Mouse (Mus musculus): ENCODE results near the gene Secisbp2l. TPM values are rescaled to one million over a fixed set of nuclear protein-coding genes. Genes with fewer than 3 reads are reported as not detected.

Secisbp2l gene
- polyA plus RNA-seq, 1 experiment from 2014 or later = 40.2 TPM

- ATAC-seq (ENCODE audit: low FRiP score, low TSS enrichment) (no peak), DNase-seq (no peak)
- H3K27ac ChIP-seq (replicated peaks; ENCODE audit: low read depth, low read length) = no peak overlapping the region
- H3K9ac ChIP-seq (replicated peaks; ENCODE audit: low read length) = no peak overlapping the region
- no peaks in the 10 kb centered on the region for H3K4me1 ChIP-seq (ENCODE audit: control insufficient read depth, insufficient read depth, low read length)
- WGBS = 94% methylated on average over 4 of the region's 4 CpGs
- H3K36me3 ChIP-seq (ENCODE audit: control insufficient read depth, insufficient read depth, low read length) = no peaks in the 10 kb centered on the region
- H3K4me3 ChIP-seq (replicated peaks; ENCODE audit: low read depth, low read length) = no peak overlapping the region
- H3K9me3 ChIP-seq (ENCODE audit: control insufficient read depth, low read length) = no peaks in the 10 kb centered on the region
- H3K27me3 ChIP-seq (ENCODE audit: control insufficient read depth, insufficient read depth, low read length) = no peaks in the 10 kb centered on the region
- H3K4me2 ChIP-seq (ENCODE audit: low read length) = no peak overlapping the region
Observed at GRCm38 (mm10) chr2:125790242-125790641, 7.6 kb upstream of the Secisbp2l start.

- H3K9ac ChIP-seq (replicated peaks; ENCODE audit: low read length) = no peak overlapping the region
- WGBS = 75% methylated on average over 5 of the region's 5 CpGs
- no peaks in the 10 kb centered on the region for H3K9me3 ChIP-seq (ENCODE audit: control insufficient read depth, low read length)
- H3K4me1 ChIP-seq (ENCODE audit: control insufficient read depth, insufficient read depth, low read length) = no peaks in the 10 kb centered on the region
- H3K27me3 ChIP-seq (ENCODE audit: control insufficient read depth, insufficient read depth, low read length) = no peaks in the 10 kb centered on the region
- DNase-seq = no peak
- ATAC-seq (ENCODE audit: low FRiP score, low TSS enrichment) = no peak
- no peaks in the 10 kb centered on the region for H3K36me3 ChIP-seq (ENCODE audit: control insufficient read depth, insufficient read depth, low read length)
- no peak overlapping the region for H3K27ac ChIP-seq (replicated peaks; ENCODE audit: low read depth, low read length)
- no peak overlapping the region for H3K4me3 ChIP-seq (replicated peaks; ENCODE audit: low read depth, low read length)
- H3K4me2 ChIP-seq (ENCODE audit: low read length) = no peak overlapping the region
Observed at GRCm38 (mm10) chr2:125789265-125789664, 6.6 kb upstream of the Secisbp2l start.

GRCm38 (mm10) chr2:125788785-125789184 is 6.1 kb upstream of the Secisbp2l start:
- Histone ChIP-seq H3K4me3 (replicated peaks; ENCODE audit: low read depth, low read length) (no peak overlapping the region), H3K4me2 (ENCODE audit: low read length) (no peak overlapping the region), H3K4me1 (ENCODE audit: control insufficient read depth, insufficient read depth, low read length) (no peaks in the 10 kb centered on the region), H3K27ac (replicated peaks; ENCODE audit: low read depth, low read length) (no peak overlapping the region), H3K27me3 (ENCODE audit: control insufficient read depth, insufficient read depth, low read length) (no peaks in the 10 kb centered on the region), H3K9ac (replicated peaks; ENCODE audit: low read length) (no peak overlapping the region), H3K9me3 (ENCODE audit: control insufficient read depth, low read length) (no peaks in the 10 kb centered on the region), H3K36me3 (ENCODE audit: control insufficient read depth, insufficient read depth, low read length) (no peaks in the 10 kb centered on the region)
- no peak for ATAC-seq (ENCODE audit: low FRiP score, low TSS enrichment)
- WGBS = 87% methylated on average over 3 of the region's 3 CpGs
- no peak for DNase-seq

GRCm38 (mm10) chr2:125788351-125788750 is 5.7 kb upstream of the Secisbp2l start:
- Histone ChIP-seq H3K4me3 (replicated peaks; ENCODE audit: low read depth, low read length) (no peak overlapping the region), H3K27me3 (ENCODE audit: control insufficient read depth, insufficient read depth, low read length) (no peaks in the 10 kb centered on the region), H3K9me3 (ENCODE audit: control insufficient read depth, low read length) (no peaks in the 10 kb centered on the region), H3K27ac (replicated peaks; ENCODE audit: low read depth, low read length) (no peak overlapping the region), H3K4me2 (ENCODE audit: low read length) (no peak overlapping the region), H3K4me1 (ENCODE audit: control insufficient read depth, insufficient read depth, low read length) (no peaks in the 10 kb centered on the region), H3K36me3 (ENCODE audit: control insufficient read depth, insufficient read depth, low read length) (no peaks in the 10 kb centered on the region), H3K9ac (replicated peaks; ENCODE audit: low read length) (no peak overlapping the region)
- DNase-seq = no peak
- ATAC-seq (ENCODE audit: low FRiP score, low TSS enrichment) = no peak

GRCm38 (mm10) chr2:125785021-125785420 is 2.4 kb upstream of the Secisbp2l start:
- DNase-seq = no peak
- Histone ChIP-seq H3K9me3 (ENCODE audit: control insufficient read depth, low read length) (no peaks in the 10 kb centered on the region), H3K27me3 (ENCODE audit: control insufficient read depth, insufficient read depth, low read length) (no peaks in the 10 kb centered on the region), H3K4me3 (replicated peaks; ENCODE audit: low read depth, low read length) (no peak overlapping the region), H3K9ac (replicated peaks; ENCODE audit: low read length) (no peak overlapping the region), H3K27ac (replicated peaks; ENCODE audit: low read depth, low read length) (no peak overlapping the region), H3K36me3 (ENCODE audit: control insufficient read depth, insufficient read depth, low read length) (no peaks in the 10 kb centered on the region), H3K4me2 (ENCODE audit: low read length) (no peak overlapping the region), H3K4me1 (ENCODE audit: control insufficient read depth, insufficient read depth, low read length) (peaks cover 13% of the 10 kb centered on the region)
- 71% methylated on average over 4 of the region's 4 CpGs for WGBS
- no peak for ATAC-seq (ENCODE audit: low FRiP score, low TSS enrichment)

- Histone ChIP-seq H3K27me3 (ENCODE audit: control insufficient read depth, insufficient read depth, low read length) (no peaks in the 10 kb centered on the region), H3K36me3 (ENCODE audit: control insufficient read depth, insufficient read depth, low read length) (0 out of 2 replicates have a peak, but pooled peaks cover 2% of the 10 kb centered on the region), H3K27ac (replicated peaks; ENCODE audit: low read depth, low read length) (no peak overlapping the region), H3K9me3 (ENCODE audit: control insufficient read depth, low read length) (no peaks in the 10 kb centered on the region), H3K4me2 (ENCODE audit: low read length) (no peak overlapping the region), H3K9ac (replicated peaks; ENCODE audit: low read length) (no peak overlapping the region), H3K4me1 (ENCODE audit: control insufficient read depth, insufficient read depth, low read length) (peaks cover 13% of the 10 kb centered on the region), H3K4me3 (replicated peaks; ENCODE audit: low read depth, low read length) (no peak overlapping the region)
- 81% methylated on average over 4 of the region's 4 CpGs for WGBS
- ATAC-seq (ENCODE audit: low FRiP score, low TSS enrichment) = no peak
- no peak for DNase-seq
Observed at GRCm38 (mm10) chr2:125784392-125784791, 1.7 kb upstream of the Secisbp2l start.

GRCm38 (mm10) chr2:125783868-125784267 is 1.2 kb upstream of the Secisbp2l start:
- no peaks in the 10 kb centered on the region for H3K27me3 ChIP-seq (ENCODE audit: control insufficient read depth, insufficient read depth, low read length)
- 59% methylated on average over 4 of the region's 4 CpGs for WGBS
- no peak overlapping the region for H3K4me2 ChIP-seq (ENCODE audit: low read length)
- no peak overlapping the region for H3K4me3 ChIP-seq (replicated peaks; ENCODE audit: low read depth, low read length)
- H3K27ac ChIP-seq (replicated peaks; ENCODE audit: low read depth, low read length) = no peak overlapping the region
- H3K36me3 ChIP-seq (ENCODE audit: control insufficient read depth, insufficient read depth, low read length) = 0 out of 2 replicates have a peak, but pooled peaks cover 2% of the 10 kb centered on the region
- H3K4me1 ChIP-seq (ENCODE audit: control insufficient read depth, insufficient read depth, low read length) = peaks cover 13% of the 10 kb centered on the region
- ATAC-seq (ENCODE audit: low FRiP score, low TSS enrichment) (no peak), DNase-seq (peak; percentile 23)
- H3K9ac ChIP-seq (replicated peaks; ENCODE audit: low read length) = no peak overlapping the region
- no peaks in the 10 kb centered on the region for H3K9me3 ChIP-seq (ENCODE audit: control insufficient read depth, low read length)

- H3K4me3 ChIP-seq (replicated peaks; ENCODE audit: low read depth, low read length) = peak overlapping the region; percentile 81
- H3K27me3 ChIP-seq (ENCODE audit: control insufficient read depth, insufficient read depth, low read length) = no peaks in the 10 kb centered on the region
- H3K27ac ChIP-seq (replicated peaks; ENCODE audit: low read depth, low read length) = peak overlapping the region; percentile 83
- peak overlapping the region; percentile 88 for H3K9ac ChIP-seq (replicated peaks; ENCODE audit: low read length)
- H3K9me3 ChIP-seq (ENCODE audit: control insufficient read depth, low read length) = no peaks in the 10 kb centered on the region
- DNase-seq (no peak), ATAC-seq (ENCODE audit: low FRiP score, low TSS enrichment) (peak; percentile 15; the same call in 1 of the 2 replicates)
- H3K4me1 ChIP-seq (ENCODE audit: control insufficient read depth, insufficient read depth, low read length) = peaks cover 13% of the 10 kb centered on the region
- H3K36me3 ChIP-seq (ENCODE audit: control insufficient read depth, insufficient read depth, low read length) = 0 out of 2 replicates have a peak, but pooled peaks cover 2% of the 10 kb centered on the region
- WGBS = 4% methylated on average over 44 of the region's 44 CpGs
- H3K4me2 ChIP-seq (ENCODE audit: low read length) = peak overlapping the region; percentile 77
Observed at GRCm38 (mm10) chr2:125781978-125782718, 522 bp downstream of the Secisbp2l start.

GRCm38 (mm10) chr2:125781006-125781405 is 1.7 kb downstream of the Secisbp2l start:
- ATAC-seq (ENCODE audit: low FRiP score, low TSS enrichment) (no peak), DNase-seq (no peak)
- peak overlapping the region; percentile 77 for H3K4me2 ChIP-seq (ENCODE audit: low read length)
- no peaks in the 10 kb centered on the region for H3K9me3 ChIP-seq (ENCODE audit: control insufficient read depth, low read length)
- H3K36me3 ChIP-seq (ENCODE audit: control insufficient read depth, insufficient read depth, low read length) = 0 out of 2 replicates have a peak, but pooled peaks cover 2% of the 10 kb centered on the region
- H3K27me3 ChIP-seq (ENCODE audit: control insufficient read depth, insufficient read depth, low read length) = no peaks in the 10 kb centered on the region
- 81% methylated on average over 2 of the region's 2 CpGs for WGBS
- H3K9ac ChIP-seq (replicated peaks; ENCODE audit: low read length) = peak overlapping the region; percentile 88; the same call in 1 of the 2 replicates
- H3K4me1 ChIP-seq (ENCODE audit: control insufficient read depth, insufficient read depth, low read length) = peaks cover 13% of the 10 kb centered on the region
- H3K4me3 ChIP-seq (replicated peaks; ENCODE audit: low read depth, low read length) = no peak overlapping the region; the same call in 1 of the 2 replicates
- no peak overlapping the region for H3K27ac ChIP-seq (replicated peaks; ENCODE audit: low read depth, low read length)

All from midbrain, embryonic 14.5 days (tissue).